Mouse (Mus musculus) Patski (cell line): Measurements from ENCODE around the gene Slc25a1. TPM values are rescaled to one million over a fixed set of nuclear protein-coding genes. Genes with fewer than 3 reads are reported as not detected.

ENCODE experiments used
- ATAC-seq: fragments of 100-300 bp; one replicate; pipeline ENCODE4 v1.8.0; 2021
- CTCF ChIA-PET: fragments of 350-600 bp; sonication (Branson Sonifier 250); formaldehyde crosslinking; loops from one replicate; lab custom pipeline; 2022; ENCODE audit warnings: inconsistent platforms; lab: Charles Lee
- POLR2A ChIA-PET: fragments of 350-600 bp; sonication (Branson Sonifier 250); formaldehyde crosslinking; loops from one replicate; lab custom pipeline; 2022; ENCODE audit warnings: antibody characterized with exemption, inconsistent platforms; lab: Charles Lee
- DNase-seq: peaks from one replicate; pipeline ENCODE4 v3.0.0-alpha.2; 2011; ENCODE audit warnings: low read depth, low spot score
- H3K27me3 ChIP-seq: fragments of 371-371 bp; one replicate; pipeline ENCODE4 v1.5.1; 2021
- CTCF ChIP-seq: fragments of 100-300 bp; IDR thresholded peaks from one replicate; pipeline ENCODE4 v1.5.1; 2021
- in situ Hi-C: fragments of 300-500 bp; cut with MboI; formaldehyde crosslinking; loops from 3 replicates; pipeline ENCODE4 v1.11.1; 2018; ENCODE audit warnings: low pct_unique_long_range_greater_than_20kb, mixed read lengths
- polyA plus RNA-seq: library from polyadenylated mRNA; unstranded; gene quantifications from one replicate; pipeline ENCODE4 v1.2.3, GENCODE M21; 2021

Slc25a1 gene
- polyA plus RNA-seq, 1 experiment from 2014 or later = 114 TPM

DNA sequence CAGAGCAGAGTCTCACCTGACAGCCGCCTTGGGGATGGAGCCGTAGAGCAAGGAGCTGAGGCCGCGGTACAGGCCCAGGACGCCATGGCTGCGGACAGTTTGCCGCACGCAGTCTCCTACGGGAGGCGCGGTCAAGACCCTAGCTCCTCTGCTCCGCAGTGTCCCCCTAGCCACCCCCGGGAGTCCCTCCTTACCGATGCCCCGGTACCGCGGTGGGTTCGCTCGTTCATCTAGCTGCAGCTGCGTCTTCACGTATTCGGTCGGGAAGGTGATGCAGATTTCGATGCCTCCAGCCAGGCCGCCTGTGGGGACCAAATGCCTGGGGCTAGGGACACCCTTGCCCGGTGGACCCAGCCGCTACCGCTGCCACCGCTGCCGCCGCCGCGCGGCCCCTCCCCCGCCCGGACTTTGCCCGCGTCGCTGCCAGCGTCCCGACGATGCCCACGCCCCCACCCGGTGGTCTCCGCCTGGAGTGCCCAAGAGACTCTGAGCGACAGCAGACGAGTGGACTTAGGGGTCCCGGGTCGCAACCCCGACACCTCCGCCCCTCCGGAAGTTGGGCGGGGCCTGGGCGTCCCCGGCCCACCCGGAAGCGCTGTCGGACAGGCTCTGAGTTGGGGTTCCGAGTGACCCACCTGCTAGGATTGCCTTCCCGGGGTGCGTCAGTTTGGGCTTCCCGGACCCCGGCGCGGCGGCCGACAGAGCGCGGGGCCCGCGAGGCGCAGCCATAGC, 502 bp downstream of the Slc25a1 start:
- ATAC-seq = peak; percentile 2
- no peak for TF ChIP-seq CTCF
- no peak for DNase-seq
- ChIA-PET POLR2A (interaction anchor here (1.4 kb wide), 1 partner anchor 9 kb away, joined by 4 read pairs; no protein-coding TSS in a partner anchor), CTCF (interaction anchor here (1.0 to 2.2 kb wide), 2 partner anchors 11 to 13 kb away, joined by 3 to 19 read pairs; no protein-coding TSS in a partner anchor)
- no peaks in the 10 kb centered on the region for H3K27me3 ChIP-seq
- in situ Hi-C loops = no loop called here

- ATAC-seq (no peak), DNase-seq (no peak)
- in situ Hi-C loops = no loop called here
- peaks cover 6% of the 10 kb centered on the region for H3K27me3 ChIP-seq
- ChIA-PET POLR2A (interaction anchor here (0.7 to 1.9 kb wide), 3 partner anchors 12 to 86 kb away, joined by 3 to 7 read pairs (median 7); partner anchors contain the start of gene Gm20518), CTCF (interaction anchor here (1.2 to 2.1 kb wide), 3 partner anchors 10 to 38 kb away, joined by 3 to 10 read pairs (median 7); partner anchors contain the start of gene Ess2)
- no peak for TF ChIP-seq CTCF
Measured at GRCm38 (mm10) chr16:17922163-17922538, 5.9 kb downstream of the Slc25a1 start.

GRCm38 (mm10) chr16:17921325-17922162, 6.5 kb downstream of the Slc25a1 start:
- peak; percentile 77 for DNase-seq
- POLR2A ChIA-PET = interaction anchor here (0.5 to 1.9 kb wide), 4 partner anchors 11 to 309 kb away, joined by 3 to 7 read pairs (median 5); partner anchors contain the start of gene Gm20518
- H3K27me3 ChIP-seq = peaks cover 12% of the 10 kb centered on the region
- TF ChIP-seq CTCF = no peak
- ATAC-seq = peak; percentile 78
- in situ Hi-C loops = no loop called here
- CTCF ChIA-PET = interaction anchor here (1.2 to 2.1 kb wide), 3 partner anchors 10 to 37 kb away, joined by 3 to 10 read pairs (median 7); partner anchors contain the start of gene Ess2

DNA sequence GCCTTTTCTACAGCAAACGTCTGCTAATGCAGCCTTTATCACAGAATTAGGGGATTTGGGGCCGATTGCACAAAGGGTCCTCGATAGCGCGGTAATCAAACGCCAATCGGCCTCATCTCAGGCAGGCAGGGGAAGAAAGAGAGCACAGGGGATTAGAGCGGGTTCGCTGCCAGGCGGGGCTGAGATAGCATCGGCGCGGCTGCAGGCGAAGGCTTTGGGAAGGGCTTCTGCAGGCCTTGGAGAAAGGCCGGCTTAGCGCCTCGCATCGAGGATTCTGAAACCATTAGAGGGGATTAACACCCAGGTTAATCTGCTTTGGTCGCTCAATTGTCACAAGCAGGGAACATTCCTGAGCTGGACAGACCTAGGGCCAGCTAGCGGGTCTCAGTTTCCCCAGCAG, 7.4 kb downstream of the Slc25a1 start:
- TF ChIP-seq CTCF = no peak
- ATAC-seq (no peak), DNase-seq (no peak)
- ChIA-PET CTCF (interaction anchor here (1.5 to 2.1 kb wide), 2 partner anchors 9 to 18 kb away, joined by 7 to 10 read pairs; partner anchors contain the start of gene Ess2), POLR2A (interaction anchor here (1.4 kb wide), 1 partner anchor 10 kb away, joined by 7 read pairs; no protein-coding TSS in a partner anchor)
- in situ Hi-C loops = no loop called here
- H3K27me3 ChIP-seq = peaks cover 22% of the 10 kb centered on the region

DNA sequence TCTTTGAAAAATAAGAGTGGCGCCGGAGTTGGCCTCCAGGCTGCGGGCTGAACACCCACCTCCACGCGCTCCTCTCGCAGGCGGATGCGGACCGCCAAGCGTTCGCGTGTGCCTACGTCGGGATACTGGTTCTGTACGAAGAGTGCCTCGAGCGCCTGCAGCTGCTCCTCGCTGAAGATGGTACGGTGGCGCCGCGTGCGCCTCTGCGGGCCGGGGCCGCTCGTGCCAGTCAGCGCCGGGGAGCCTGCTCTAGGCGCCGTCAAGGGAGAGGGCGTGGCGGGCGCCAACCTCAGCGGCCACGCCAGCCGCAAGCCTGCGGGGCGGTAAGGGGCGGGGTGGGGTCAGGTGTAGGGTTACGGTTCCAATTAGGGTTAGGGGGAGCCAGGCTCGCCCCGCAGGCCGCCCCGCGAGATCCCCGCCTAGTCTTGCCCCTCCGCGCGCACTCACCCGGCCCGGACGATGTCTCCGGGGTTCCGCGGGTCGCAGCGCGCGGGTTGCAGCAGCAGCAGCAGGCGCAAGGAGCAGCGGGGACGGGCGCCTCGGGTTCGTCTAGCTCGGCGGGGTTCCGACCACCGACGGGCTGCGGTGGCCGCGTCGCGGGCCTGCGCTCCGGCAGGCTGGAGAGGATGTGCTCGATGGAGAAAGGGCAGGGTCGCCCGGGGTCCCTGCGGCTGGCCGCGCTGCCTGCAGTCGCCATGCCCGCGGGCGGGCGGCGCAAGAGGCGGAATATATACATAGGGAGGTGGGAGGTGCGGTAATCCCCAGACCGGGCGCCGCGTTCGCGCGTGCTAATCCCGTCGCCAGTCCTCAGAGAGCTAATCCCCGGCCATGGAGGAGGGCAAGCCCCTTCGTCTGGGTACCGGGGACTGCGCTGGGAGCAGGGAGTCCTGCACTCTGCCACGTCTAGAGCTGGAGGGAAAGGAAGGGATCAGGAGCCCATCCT, 13.4 kb downstream of the Slc25a1 start, which contains the start of gene Gsc2:
Gsc2 (minus strand) TSS at position 753 of the 943 bp plus-strand sequence.
- CTCF ChIA-PET = no interaction called here
- DNase-seq (no peak), ATAC-seq (no peak)
- H3K27me3 ChIP-seq = peaks cover 57% of the 10 kb centered on the region
- TF ChIP-seq CTCF = no peak
- POLR2A ChIA-PET = interaction anchor here (0.9 kb wide), 1 partner anchor 31 kb away, joined by 3 read pairs; no protein-coding TSS in a partner anchor
- in situ Hi-C loops = loop anchor here (5.0 kb wide), 2 partner anchors 73 to 123 kb away; no protein-coding TSS in a partner anchor

DNA sequence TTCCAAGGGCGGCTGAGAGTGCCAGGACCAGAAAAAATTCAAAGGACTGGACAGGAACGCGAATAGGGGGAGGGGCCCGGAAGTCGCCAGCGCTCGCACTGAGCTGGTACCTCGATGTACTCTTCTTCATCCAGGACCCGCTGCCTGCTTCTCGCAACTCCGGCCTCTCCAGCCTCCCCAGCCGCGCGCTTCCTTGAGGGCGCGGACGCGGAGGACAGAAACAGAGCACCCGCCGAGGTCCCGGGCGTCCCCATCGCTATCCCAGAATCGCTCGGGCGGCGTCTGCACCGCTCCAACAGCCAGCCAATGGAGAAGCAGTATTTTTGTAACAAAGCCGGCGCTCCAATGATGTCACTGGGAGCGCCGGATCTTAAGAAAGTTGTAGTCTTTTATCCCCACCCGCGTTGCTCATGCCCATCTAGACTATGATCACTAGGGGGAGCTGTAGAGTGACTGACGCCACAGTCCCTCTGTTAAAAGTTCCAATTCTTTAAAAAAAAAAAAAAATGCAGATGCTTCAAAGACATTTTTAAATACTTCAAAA, 16.9 kb downstream of the Slc25a1 start, which contains the start of gene Ess2:
Ess2 (minus strand) TSS at position 297 of the 544 bp plus-strand sequence.
- ATAC-seq = peak; percentile 86
- TF ChIP-seq CTCF = no peak
- POLR2A ChIA-PET = interaction anchor here (1.6 kb wide), 1 partner anchor 10 kb away, joined by 7 read pairs; no protein-coding TSS in a partner anchor
- CTCF ChIA-PET = interaction anchor here (2.8 kb wide), 1 partner anchor 10 kb away, joined by 10 read pairs; no protein-coding TSS in a partner anchor
- H3K27me3 ChIP-seq = peaks cover 41% of the 10 kb centered on the region
- in situ Hi-C loops = loop anchor here (5.0 kb wide), 2 partner anchors 76 to 126 kb away; no protein-coding TSS in a partner anchor
- DNase-seq = peak; percentile 71

- CTCF ChIA-PET = no interaction called here
- in situ Hi-C loops = no loop called here
- no peaks in the 10 kb centered on the region for H3K27me3 ChIP-seq
- POLR2A ChIA-PET = no interaction called here
- DNase-seq = no peak
- no peak for ATAC-seq
- TF ChIP-seq CTCF = no peak
Measured at GRCm38 (mm10) chr16:17898462-17898861, 29.6 kb downstream of the Slc25a1 start, which contains the start of the genes Dgcr2 and Tssk2. Dgcr2 (minus strand) TSS chr16:17898562. Tssk2 (plus strand) TSS chr16:17898637.

- CTCF ChIA-PET = interaction anchor here (1.2 kb wide), 1 partner anchor 13 kb away, joined by 3 read pairs; no protein-coding TSS in a partner anchor
- no peak for ATAC-seq
- no peak for TF ChIP-seq CTCF
- in situ Hi-C loops = no loop called here
- no peak for DNase-seq
- POLR2A ChIA-PET = interaction anchor here (0.6 kb wide), 1 partner anchor 299 kb away, joined by 5 read pairs; no protein-coding TSS in a partner anchor
- H3K27me3 ChIP-seq = no peaks in the 10 kb centered on the region
Measured at GRCm38 (mm10) chr16:17896091-17896490, 31.9 kb downstream of the Slc25a1 start.

DNA sequence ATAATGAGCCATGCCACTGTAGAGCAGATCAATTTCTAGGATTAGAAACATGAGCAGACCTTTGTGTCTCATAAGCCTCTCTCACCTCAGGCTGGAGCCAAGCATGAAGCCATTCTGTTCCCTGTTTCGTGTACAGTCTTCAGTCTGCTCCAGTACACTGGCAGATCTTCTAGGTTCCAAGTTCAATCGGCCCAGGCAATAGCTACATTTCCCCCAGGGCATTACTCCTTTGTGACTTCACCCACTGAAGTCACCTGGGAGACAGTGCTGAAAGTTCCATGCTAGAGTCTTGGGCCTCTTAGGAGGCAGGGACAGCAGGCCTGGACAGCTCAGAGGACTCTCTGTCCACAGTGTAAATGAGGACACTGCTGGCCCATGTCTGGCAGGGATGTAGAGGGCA, 34.1 kb downstream of the Slc25a1 start, which contains the start of gene Tssk1:
Tssk1 (plus strand) TSS at position 301 of the 400 bp plus-strand sequence.
- in situ Hi-C loops = no loop called here
- TF ChIP-seq CTCF = no peak
- no peak for DNase-seq
- POLR2A ChIA-PET = no interaction called here
- CTCF ChIA-PET = no interaction called here
- no peaks in the 10 kb centered on the region for H3K27me3 ChIP-seq
- no peak for ATAC-seq
